Mouse (Mus musculus) limb, embryonic 10.5 days (tissue): ENCODE results near the gene Cab39l. TPM values are rescaled to one million over a fixed set of nuclear protein-coding genes. Genes with fewer than 3 reads are reported as not detected.

Experiments
- DNase-seq: peaks from one replicate; pipeline ENCODE4 v3.0.0-alpha.2; 2017; ENCODE audit warnings: low spot score
- H3K27ac ChIP-seq: fragments of 300-500 bp; sonication (generic); 2 replicates; pipeline ENCODE4 v1.5.1; 2016; ENCODE audit warnings: mild to moderate bottlenecking
- H3K27me3 ChIP-seq: fragments of 300-500 bp; sonication (generic); 2 replicates; pipeline ENCODE4 v1.6.1; 2016; ENCODE audit warnings: low read depth, mild to moderate bottlenecking; ENCODE audit not compliant: poor library complexity, severe bottlenecking
- H3K36me3 ChIP-seq: fragments of 300-500 bp; sonication (generic); 2 replicates; pipeline ENCODE4 v1.6.1; 2016; ENCODE audit warnings: mild to moderate bottlenecking, moderate library complexity
- H3K4me1 ChIP-seq: fragments of 300-500 bp; sonication (generic); 2 replicates; pipeline ENCODE4 v1.6.1; 2016
- H3K4me3 ChIP-seq: fragments of 300-500 bp; sonication (generic); 2 replicates; pipeline ENCODE4 v1.5.1; 2016; ENCODE audit warnings: mild to moderate bottlenecking, moderate library complexity
- H3K9me3 ChIP-seq: fragments of 300-500 bp; sonication (generic); replicated peaks from 2 replicates; pipeline ENCODE4 v1.6.1; 2016; ENCODE audit warnings: mild to moderate bottlenecking
- WGBS: fragments of 180-500 bp; shearing (Covaris S2); methylation state at CpG from one replicate; pipeline ENCODE4 v1.1.7; 2016; 5-methylcytosine and 5-hydroxymethylcytosine counted together
- polyA plus RNA-seq: library from polyadenylated mRNA; unstranded; fragments of >200 nt; fragmentation: Nextera tagmentation; extraction: Ambion mirVana; gene quantifications from 2 replicates; pipeline ENCODE4 v1.2.1, GENCODE M21; 2016

The Cab39l gene
- polyA plus RNA-seq, 1 experiment from 2014 or later: 44.6 TPM

GRCm38 (mm10) chr14:59445421-59445820 is 4.6 kb downstream of the Cab39l start:
- Histone ChIP-seq H3K4me1 (0 out of 2 replicates have a peak, but pooled peaks cover 2% of the 10 kb centered on the region), H3K4me3 (no peak overlapping the region), H3K36me3 (0 out of 2 replicates have a peak, but pooled peaks cover 4% of the 10 kb centered on the region), H3K9me3 (no peaks in the 10 kb centered on the region), H3K27ac (no peak overlapping the region), H3K27me3 (no peaks in the 10 kb centered on the region)
- 87% methylated on average over 1 of the region's 1 CpGs for WGBS
- no peak for DNase-seq

- no peaks in the 10 kb centered on the region for H3K9me3 ChIP-seq
- no peak for DNase-seq
These were observed 7.2 kb downstream of the Cab39l start for GRCm38 (mm10) chr14:59447981-59448380.

GRCm38 (mm10) chr14:59466503-59466902 is 25.7 kb downstream of the Cab39l start:
- Histone ChIP-seq H3K4me3 (no peak overlapping the region), H3K9me3 (no peaks in the 10 kb centered on the region), H3K27ac (no peak overlapping the region), H3K4me1 (no peaks in the 10 kb centered on the region), H3K36me3 (peaks cover 4% of the 10 kb centered on the region; the same call in 1 of the 2 replicates), H3K27me3 (no peaks in the 10 kb centered on the region)
- WGBS: 90% methylated on average over 2 of the region's 2 CpGs
- no peak for DNase-seq

More at GRCm38 (mm10) chr14:59447981-59448380, 7.2 kb downstream of the Cab39l start:
- Histone ChIP-seq H3K36me3 (0 out of 2 replicates have a peak, but pooled peaks cover 4% of the 10 kb centered on the region), H3K4me1 (no peaks in the 10 kb centered on the region), H3K27ac (no peak overlapping the region), H3K4me3 (no peak overlapping the region), H3K27me3 (no peaks in the 10 kb centered on the region)

- Histone ChIP-seq H3K9me3 (no peaks in the 10 kb centered on the region), H3K27ac (no peak overlapping the region), H3K27me3 (no peaks in the 10 kb centered on the region), H3K4me3 (no peak overlapping the region), H3K36me3 (no peaks in the 10 kb centered on the region), H3K4me1 (no peaks in the 10 kb centered on the region)
- DNase-seq: no peak
- 76% methylated on average over 1 of the region's 1 CpGs for WGBS
These were observed 27.0 kb downstream of the Cab39l start for GRCm38 (mm10) chr14:59467798-59468197.

- H3K9me3 ChIP-seq: no peaks in the 10 kb centered on the region
- H3K36me3 ChIP-seq: no peaks in the 10 kb centered on the region
- H3K4me1 ChIP-seq: no peaks in the 10 kb centered on the region
- H3K27ac ChIP-seq: no peak overlapping the region
- no peak for DNase-seq
- 88% methylated on average over 1 of the region's 1 CpGs for WGBS
- H3K4me3 ChIP-seq: no peak overlapping the region
- H3K27me3 ChIP-seq: no peaks in the 10 kb centered on the region
These were observed 30.0 kb downstream of the Cab39l start for GRCm38 (mm10) chr14:59470781-59471180.

GRCm38 (mm10) chr14:59478699-59479098 is 37.9 kb downstream of the Cab39l start:
- no peaks in the 10 kb centered on the region for H3K9me3 ChIP-seq
- no peak for DNase-seq
- H3K4me3 ChIP-seq: no peak overlapping the region
- no peak overlapping the region for H3K27ac ChIP-seq
- H3K36me3 ChIP-seq: no peaks in the 10 kb centered on the region
- 60% methylated on average over 6 of the region's 6 CpGs for WGBS
- H3K4me1 ChIP-seq: no peaks in the 10 kb centered on the region
- H3K27me3 ChIP-seq: no peaks in the 10 kb centered on the region

- H3K9me3 ChIP-seq: no peaks in the 10 kb centered on the region
- H3K4me3 ChIP-seq: no peak overlapping the region
- H3K27ac ChIP-seq: no peak overlapping the region
- no peaks in the 10 kb centered on the region for H3K4me1 ChIP-seq
- DNase-seq: no peak
- H3K27me3 ChIP-seq: no peaks in the 10 kb centered on the region
- H3K36me3 ChIP-seq: no peaks in the 10 kb centered on the region
- 96% methylated on average over 4 of the region's 4 CpGs for WGBS
These were observed 44.6 kb downstream of the Cab39l start for GRCm38 (mm10) chr14:59485247-59485810.

GRCm38 (mm10) chr14:59492376-59492775 is 51.6 kb downstream of the Cab39l start:
- WGBS: 88% methylated on average over 4 of the region's 4 CpGs
- Histone ChIP-seq H3K4me1 (no peaks in the 10 kb centered on the region), H3K27me3 (no peaks in the 10 kb centered on the region), H3K27ac (no peak overlapping the region), H3K4me3 (no peak overlapping the region), H3K36me3 (no peaks in the 10 kb centered on the region), H3K9me3 (no peaks in the 10 kb centered on the region)
- DNase-seq: no peak

GRCm38 (mm10) chr14:59497928-59498327 is 57.2 kb downstream of the Cab39l start:
- Histone ChIP-seq H3K36me3 (no peaks in the 10 kb centered on the region), H3K4me3 (no peak overlapping the region), H3K27ac (no peak overlapping the region), H3K9me3 (no peaks in the 10 kb centered on the region), H3K4me1 (no peaks in the 10 kb centered on the region), H3K27me3 (no peaks in the 10 kb centered on the region)
- 95% methylated on average over 5 of the region's 5 CpGs for WGBS
- no peak for DNase-seq

GRCm38 (mm10) chr14:59504831-59505230 is 64.1 kb downstream of the Cab39l start:
- Histone ChIP-seq H3K4me3 (no peak overlapping the region), H3K4me1 (no peaks in the 10 kb centered on the region), H3K27ac (no peak overlapping the region), H3K27me3 (no peaks in the 10 kb centered on the region), H3K9me3 (no peaks in the 10 kb centered on the region), H3K36me3 (no peaks in the 10 kb centered on the region)
- no peak for DNase-seq
- 95% methylated on average over 8 of the region's 8 CpGs for WGBS

GRCm38 (mm10) chr14:59506139-59506538 is 65.4 kb downstream of the Cab39l start:
- no peaks in the 10 kb centered on the region for H3K4me1 ChIP-seq
- no peaks in the 10 kb centered on the region for H3K27me3 ChIP-seq
- WGBS: 89% methylated on average over 4 of the region's 4 CpGs
- no peaks in the 10 kb centered on the region for H3K36me3 ChIP-seq
- DNase-seq: no peak
- no peaks in the 10 kb centered on the region for H3K9me3 ChIP-seq
- no peak overlapping the region for H3K27ac ChIP-seq
- H3K4me3 ChIP-seq: no peak overlapping the region

- Histone ChIP-seq H3K27me3 (no peaks in the 10 kb centered on the region), H3K4me1 (no peaks in the 10 kb centered on the region), H3K27ac (no peak overlapping the region), H3K36me3 (no peaks in the 10 kb centered on the region), H3K4me3 (no peak overlapping the region), H3K9me3 (no peaks in the 10 kb centered on the region)
- WGBS: 85% methylated on average over 6 of the region's 6 CpGs
- DNase-seq: no peak
These were observed 73.2 kb downstream of the Cab39l start for GRCm38 (mm10) chr14:59513922-59514444.

- 90% methylated on average over 5 of the region's 5 CpGs for WGBS
- no peak for DNase-seq
- H3K4me1 ChIP-seq: no peaks in the 10 kb centered on the region
- H3K4me3 ChIP-seq: no peak overlapping the region
- H3K27me3 ChIP-seq: no peaks in the 10 kb centered on the region
- no peak overlapping the region for H3K27ac ChIP-seq
- no peaks in the 10 kb centered on the region for H3K36me3 ChIP-seq
- no peaks in the 10 kb centered on the region for H3K9me3 ChIP-seq
These were observed 85.1 kb downstream of the Cab39l start for GRCm38 (mm10) chr14:59525843-59526242.

- no peaks in the 10 kb centered on the region for H3K36me3 ChIP-seq
- H3K4me1 ChIP-seq: no peaks in the 10 kb centered on the region
- no peak overlapping the region for H3K27ac ChIP-seq
- H3K27me3 ChIP-seq: no peaks in the 10 kb centered on the region
- H3K9me3 ChIP-seq: no peaks in the 10 kb centered on the region
- DNase-seq: no peak
- no peak overlapping the region for H3K4me3 ChIP-seq
- 100% methylated on average over 1 of the region's 1 CpGs for WGBS
These were observed 90.0 kb downstream of the Cab39l start for GRCm38 (mm10) chr14:59530801-59531200.
